Mouse (Mus musculus) liver, postnatal 0 days (tissue): ENCODE results near the gene Camkmt.

Source experiments
- CTCF ChIP-seq: sonication (generic); IDR thresholded peaks from 2 replicates; pipeline ENCODE4 v1.5.1; 2016; ENCODE audit warnings: antibody characterized with exemption, low read depth
- EP300 ChIP-seq: IDR thresholded peaks from 2 replicates; pipeline ENCODE4 v1.6.1; 2016; ENCODE audit warnings: antibody characterized with exemption, low read depth, mild to moderate bottlenecking

DNA sequence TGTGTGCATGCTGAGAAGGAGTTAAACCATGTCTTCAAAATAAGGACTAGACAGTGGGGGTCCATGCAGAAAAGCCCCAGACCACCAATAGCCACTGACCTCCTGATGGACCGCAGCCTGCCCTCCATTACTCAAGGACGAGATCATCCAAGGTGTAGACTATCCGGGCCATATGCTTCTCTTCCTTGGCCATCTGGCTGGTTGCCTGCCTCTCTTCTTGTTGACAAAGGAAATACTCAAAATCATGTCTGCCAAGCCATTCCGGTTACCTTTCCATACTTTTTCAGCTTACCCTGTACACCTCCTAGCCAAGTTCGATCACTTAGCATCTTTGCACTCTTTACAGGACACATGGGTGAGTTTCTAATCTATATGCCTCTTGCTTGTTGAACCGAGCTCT is 256.3 kb downstream of the Camkmt start:
- no peak for TF ChIP-seq CTCF
- no peak for TF ChIP-seq EP300
